Mouse (Mus musculus) hindbrain, embryonic 12.5 days (tissue): ENCODE results near the gene Car4. TPM values are rescaled to one million over a fixed set of nuclear protein-coding genes. Genes with fewer than 3 reads are reported as not detected.
A peak's percentile ranks its signal among the peaks of the same experiment; 100 is the strongest.

ENCODE experiments used
- ATAC-seq: fragments of 200-750 bp; cut with Nextera tagmentation; 2 replicates; pipeline ENCODE4 v1.8.0; 2017; ENCODE audit warnings: moderate TSS enrichment; ENCODE audit not compliant: low FRiP score
- H3K27ac ChIP-seq: fragments of 300-500 bp; sonication (generic); 2 replicates; pipeline ENCODE4 v1.5.1; 2016; ENCODE audit warnings: mild to moderate bottlenecking
- H3K27me3 ChIP-seq: fragments of 300-500 bp; sonication (generic); 2 replicates; pipeline ENCODE4 v1.6.1; 2016; ENCODE audit warnings: mild to moderate bottlenecking
- H3K36me3 ChIP-seq: fragments of 300-500 bp; sonication (generic); 2 replicates; pipeline ENCODE4 v1.6.1; 2016; ENCODE audit warnings: mild to moderate bottlenecking
- H3K4me1 ChIP-seq: fragments of 300-500 bp; sonication (generic); 2 replicates; pipeline ENCODE4 v1.6.1; 2016
- H3K4me2 ChIP-seq: fragments of 300-500 bp; sonication (generic); replicated peaks from 2 replicates; pipeline ENCODE4 v1.6.1; 2016; ENCODE audit warnings: mild to moderate bottlenecking
- H3K4me3 ChIP-seq: fragments of 300-500 bp; sonication (generic); 2 replicates; pipeline ENCODE4 v1.5.1; 2016; ENCODE audit warnings: mild to moderate bottlenecking
- H3K9ac ChIP-seq: fragments of 300-500 bp; sonication (generic); 2 replicates; pipeline ENCODE4 v1.6.1; 2016; ENCODE audit warnings: mild to moderate bottlenecking, moderate library complexity
- H3K9me3 ChIP-seq: fragments of 300-500 bp; sonication (generic); replicated peaks from 2 replicates; pipeline ENCODE4 v1.6.1; 2016; ENCODE audit warnings: mild to moderate bottlenecking
- WGBS: fragments of 180-500 bp; shearing (Covaris S2); methylation state at CpG from one replicate; pipeline ENCODE4 v1.1.7; 2016; 5-methylcytosine and 5-hydroxymethylcytosine counted together
- polyA plus RNA-seq: library from polyadenylated mRNA; unstranded; fragments of >200 nt; fragmentation: Nextera tagmentation; extraction: Ambion mirVana; gene quantifications from 2 replicates; pipeline ENCODE4 v1.2.1, GENCODE M21; 2016

The Car4 gene
- polyA plus RNA-seq, 1 experiment from 2014 or later: 3.9 TPM

DNA sequence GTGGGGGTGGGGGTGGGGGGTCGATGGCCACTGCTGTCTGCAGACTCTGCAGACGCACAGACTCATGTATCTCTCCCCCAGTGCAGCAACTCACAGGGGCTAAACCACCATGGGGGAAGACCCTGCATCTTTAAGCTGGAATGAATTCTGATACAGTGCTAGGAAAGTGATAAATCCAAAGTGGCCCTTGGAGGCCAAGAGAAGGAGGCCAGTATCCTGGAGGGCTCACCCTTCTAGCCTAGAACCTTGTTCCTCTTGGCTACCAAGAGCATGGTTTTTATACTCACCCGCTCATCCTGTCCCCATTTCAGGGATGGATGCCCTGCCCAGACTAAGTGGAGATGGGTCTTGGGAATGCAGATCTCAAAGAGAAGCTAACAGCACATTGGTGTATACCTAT, 2.7 kb downstream of the Car4 start:
- Histone ChIP-seq H3K9me3 (no peaks in the 10 kb centered on the region), H3K36me3 (no peaks in the 10 kb centered on the region), H3K4me2 (no peak overlapping the region), H3K27me3 (peaks cover 55% of the 10 kb centered on the region), H3K4me3 (no peak overlapping the region), H3K27ac (no peak overlapping the region), H3K9ac (no peak overlapping the region), H3K4me1 (peaks cover 19% of the 10 kb centered on the region)
- no peak for ATAC-seq
- WGBS: 30% methylated on average over 3 of the region's 3 CpGs

GRCm38 (mm10) chr11:84960780-84961179, 3.2 kb downstream of the Car4 start:
- peaks cover 19% of the 10 kb centered on the region for H3K4me1 ChIP-seq
- no peak overlapping the region for H3K4me3 ChIP-seq
- H3K36me3 ChIP-seq: no peaks in the 10 kb centered on the region
- peaks cover 53% of the 10 kb centered on the region for H3K27me3 ChIP-seq
- H3K4me2 ChIP-seq: no peak overlapping the region
- H3K9ac ChIP-seq: no peak overlapping the region
- no peak for ATAC-seq
- no peaks in the 10 kb centered on the region for H3K9me3 ChIP-seq
- no peak overlapping the region for H3K27ac ChIP-seq
- 73% methylated on average over 6 of the region's 6 CpGs for WGBS

DNA sequence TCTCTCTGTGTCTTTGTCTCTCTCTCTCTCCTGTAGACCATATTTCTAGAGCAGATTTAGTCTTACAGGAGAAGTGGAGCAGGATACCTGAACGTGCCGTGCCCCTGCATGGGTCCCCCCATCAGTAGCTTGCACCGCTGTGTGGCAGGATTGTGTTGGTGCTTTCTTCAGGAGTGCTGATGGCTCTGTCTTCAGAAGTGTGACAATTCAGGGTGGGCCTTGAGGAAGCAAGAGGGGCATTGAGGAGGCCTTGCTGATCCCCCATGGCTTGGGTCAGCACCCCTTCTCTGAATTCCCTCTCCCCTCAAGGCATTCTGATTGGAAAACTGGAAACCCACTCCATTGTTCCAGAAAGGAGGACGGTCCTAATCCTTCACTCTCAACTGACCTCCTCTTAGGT, 4.0 kb downstream of the Car4 start:
- Histone ChIP-seq H3K27ac (no peak overlapping the region), H3K4me1 (peaks cover 20% of the 10 kb centered on the region), H3K36me3 (no peaks in the 10 kb centered on the region), H3K4me2 (no peak overlapping the region), H3K4me3 (no peak overlapping the region), H3K27me3 (peaks cover 45% of the 10 kb centered on the region), H3K9ac (no peak overlapping the region), H3K9me3 (no peaks in the 10 kb centered on the region)
- 93% methylated on average over 4 of the region's 4 CpGs for WGBS
- no peak for ATAC-seq

GRCm38 (mm10) chr11:84962536-84962935, 5.0 kb downstream of the Car4 start:
- Histone ChIP-seq H3K27ac (no peak overlapping the region), H3K27me3 (peaks cover 35% of the 10 kb centered on the region), H3K36me3 (no peaks in the 10 kb centered on the region), H3K4me2 (no peak overlapping the region), H3K4me1 (peaks cover 27% of the 10 kb centered on the region), H3K9ac (no peak overlapping the region), H3K9me3 (no peaks in the 10 kb centered on the region), H3K4me3 (no peak overlapping the region)
- ATAC-seq: no peak
- WGBS: 90% methylated on average over 4 of the region's 4 CpGs

DNA sequence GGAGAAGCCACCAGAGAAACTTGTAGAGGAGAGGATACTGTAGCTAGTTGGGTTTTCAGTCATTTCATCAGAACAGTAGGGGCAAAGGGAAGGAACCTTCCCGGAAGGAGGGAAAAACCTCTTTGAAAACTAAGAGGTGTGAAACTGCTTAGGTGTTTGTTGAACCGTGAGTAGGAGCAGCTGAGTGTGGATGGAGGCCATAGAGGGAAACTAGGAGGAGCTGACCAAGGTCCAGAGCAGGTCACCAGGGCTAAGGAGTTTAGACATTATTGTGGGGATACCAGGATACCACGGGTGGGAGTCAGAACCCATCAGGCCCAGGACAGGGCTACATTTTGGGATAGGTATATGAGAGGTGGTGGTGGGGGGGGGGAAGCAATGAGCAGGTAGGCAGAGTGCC, 6.0 kb downstream of the Car4 start:
- no peak overlapping the region for H3K27ac ChIP-seq
- H3K27me3 ChIP-seq: peaks cover 25% of the 10 kb centered on the region
- H3K4me2 ChIP-seq: no peak overlapping the region
- no peak overlapping the region for H3K9ac ChIP-seq
- 86% methylated on average over 3 of the region's 3 CpGs for WGBS
- ATAC-seq: no peak
- H3K4me1 ChIP-seq: peaks cover 23% of the 10 kb centered on the region
- H3K9me3 ChIP-seq: no peaks in the 10 kb centered on the region
- no peaks in the 10 kb centered on the region for H3K36me3 ChIP-seq
- no peak overlapping the region for H3K4me3 ChIP-seq

GRCm38 (mm10) chr11:84966696-84967095, 9.1 kb downstream of the Car4 start:
- Histone ChIP-seq H3K4me3 (no peak overlapping the region), H3K27ac (0 out of 2 replicates have a peak overlapping the region, but pooled peaks have one; percentile 4), H3K9me3 (no peaks in the 10 kb centered on the region), H3K4me1 (peaks cover 14% of the 10 kb centered on the region), H3K9ac (no peak overlapping the region), H3K36me3 (no peaks in the 10 kb centered on the region), H3K4me2 (no peak overlapping the region), H3K27me3 (no peaks in the 10 kb centered on the region)
- WGBS: 40% methylated on average over 4 of the region's 4 CpGs
- no peak for ATAC-seq

DNA sequence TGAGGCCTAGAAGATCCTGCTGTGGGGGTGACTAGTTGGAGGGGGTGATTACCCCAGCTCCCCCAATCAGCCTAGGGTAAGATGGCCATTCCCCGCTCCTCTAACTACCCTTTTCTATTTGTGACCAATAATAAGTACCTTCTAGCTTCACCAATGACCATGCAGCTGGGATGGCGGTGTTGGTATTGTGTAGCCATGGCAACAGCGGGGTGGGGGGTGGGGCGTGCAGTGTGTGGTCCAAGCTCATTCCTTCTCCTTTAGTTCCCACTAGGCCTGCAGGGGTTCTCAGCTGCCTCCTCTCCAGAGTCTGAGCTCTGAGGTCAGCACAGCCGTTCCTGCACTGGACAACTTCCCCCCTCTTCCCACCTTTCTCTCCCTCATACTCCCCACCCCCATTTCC, 9.5 kb downstream of the Car4 start:
- Histone ChIP-seq H3K4me1 (peaks cover 14% of the 10 kb centered on the region), H3K27me3 (no peaks in the 10 kb centered on the region), H3K4me2 (no peak overlapping the region), H3K9ac (no peak overlapping the region), H3K27ac (no peak overlapping the region), H3K4me3 (no peak overlapping the region), H3K36me3 (no peaks in the 10 kb centered on the region), H3K9me3 (no peaks in the 10 kb centered on the region)
- ATAC-seq: peak; percentile 66; the same call in 1 of the 2 replicates
- 9% methylated on average over 5 of the region's 5 CpGs for WGBS

GRCm38 (mm10) chr11:84968309-84968708, 10.7 kb downstream of the Car4 start:
- H3K4me1 ChIP-seq: peaks cover 14% of the 10 kb centered on the region

DNA sequence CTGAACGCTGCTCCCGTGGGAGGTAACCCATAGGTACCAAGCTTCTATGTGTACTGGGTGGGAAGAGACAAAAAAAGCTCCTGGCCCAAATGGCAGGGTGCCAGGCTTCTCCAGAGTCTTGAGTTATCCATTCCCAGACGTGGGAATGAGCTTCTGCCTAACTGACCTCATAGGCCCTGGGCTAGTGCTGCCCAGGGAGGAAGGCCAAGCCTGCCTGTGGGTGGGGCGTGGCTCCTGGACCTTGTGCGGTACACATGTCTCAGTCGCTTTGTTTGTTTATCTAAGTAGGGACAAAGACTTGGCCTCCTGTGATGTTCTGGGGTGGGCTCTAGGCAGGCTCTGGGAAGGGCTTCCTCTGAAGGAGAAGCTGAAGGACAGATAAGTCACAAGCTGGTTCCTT, 11.2 kb downstream of the Car4 start:
- no peak overlapping the region for H3K4me3 ChIP-seq
- H3K36me3 ChIP-seq: no peaks in the 10 kb centered on the region
- H3K9ac ChIP-seq: no peak overlapping the region
- no peak overlapping the region for H3K27ac ChIP-seq
- no peak overlapping the region for H3K4me2 ChIP-seq
- no peaks in the 10 kb centered on the region for H3K27me3 ChIP-seq
- 57% methylated on average over 6 of the region's 6 CpGs for WGBS
- H3K4me1 ChIP-seq: peaks cover 14% of the 10 kb centered on the region
- no peaks in the 10 kb centered on the region for H3K9me3 ChIP-seq
- ATAC-seq: no peak

More at GRCm38 (mm10) chr11:84968309-84968708, 10.7 kb downstream of the Car4 start:
- Histone ChIP-seq H3K36me3 (no peaks in the 10 kb centered on the region), H3K4me2 (no peak overlapping the region), H3K27ac (no peak overlapping the region), H3K4me3 (no peak overlapping the region), H3K9me3 (no peaks in the 10 kb centered on the region), H3K27me3 (no peaks in the 10 kb centered on the region), H3K9ac (no peak overlapping the region)
- no peak for ATAC-seq
- WGBS: 80% methylated on average over 4 of the region's 4 CpGs

DNA sequence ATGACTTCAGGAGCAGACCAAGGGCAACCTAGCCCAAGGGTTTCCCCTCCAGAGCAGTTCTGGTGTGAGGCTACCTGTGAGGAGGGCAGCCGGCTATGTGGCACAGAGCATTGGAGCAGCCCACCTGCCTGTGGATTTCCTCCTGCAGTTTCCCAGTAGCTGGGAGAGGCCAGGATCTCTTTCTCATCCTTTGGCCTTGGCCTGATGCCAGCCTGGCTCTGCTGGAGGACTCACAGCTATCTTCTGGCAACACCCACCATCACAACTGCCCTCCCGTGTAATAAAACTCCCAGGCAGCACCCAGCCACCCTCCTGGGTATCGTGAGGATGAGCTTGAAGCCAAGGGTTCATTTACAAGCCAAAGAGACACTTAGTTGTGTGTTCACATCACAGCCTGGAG, 14.5 kb downstream of the Car4 start:
- no peak overlapping the region for H3K4me2 ChIP-seq
- no peaks in the 10 kb centered on the region for H3K36me3 ChIP-seq
- H3K4me1 ChIP-seq: peaks cover 8% of the 10 kb centered on the region
- H3K9ac ChIP-seq: no peak overlapping the region
- no peak for ATAC-seq
- WGBS: 75% methylated on average over 3 of the region's 3 CpGs
- no peaks in the 10 kb centered on the region for H3K27me3 ChIP-seq
- H3K4me3 ChIP-seq: no peak overlapping the region
- no peaks in the 10 kb centered on the region for H3K9me3 ChIP-seq
- H3K27ac ChIP-seq: no peak overlapping the region

DNA sequence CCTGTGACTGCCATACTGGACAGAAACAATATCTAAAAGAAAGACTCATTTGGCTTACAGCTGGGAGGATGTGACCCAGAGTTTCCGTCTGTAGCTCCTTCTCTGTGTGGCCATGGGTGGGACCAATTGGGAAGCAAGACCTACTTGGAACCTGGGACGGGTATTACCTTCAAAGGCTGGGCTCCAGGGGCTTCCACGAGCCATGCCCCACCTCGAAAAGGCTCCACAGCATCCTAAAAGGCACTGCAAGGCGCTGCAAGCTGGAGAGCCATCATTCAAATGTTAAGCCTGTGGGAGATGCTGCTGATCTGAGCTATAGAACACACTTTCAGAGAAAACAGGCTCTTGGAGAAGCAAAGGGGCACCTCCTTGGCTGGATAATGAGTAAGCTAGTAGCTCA, 16.1 kb downstream of the Car4 start:
- H3K27ac ChIP-seq: no peak overlapping the region
- H3K4me3 ChIP-seq: no peak overlapping the region
- H3K36me3 ChIP-seq: no peaks in the 10 kb centered on the region
- no peaks in the 10 kb centered on the region for H3K9me3 ChIP-seq
- H3K4me2 ChIP-seq: no peak overlapping the region
- H3K4me1 ChIP-seq: no peaks in the 10 kb centered on the region; the same call in 1 of the 2 replicates
- no peak for ATAC-seq
- H3K9ac ChIP-seq: no peak overlapping the region
- WGBS: 60% methylated on average over 5 of the region's 5 CpGs
- H3K27me3 ChIP-seq: no peaks in the 10 kb centered on the region

DNA sequence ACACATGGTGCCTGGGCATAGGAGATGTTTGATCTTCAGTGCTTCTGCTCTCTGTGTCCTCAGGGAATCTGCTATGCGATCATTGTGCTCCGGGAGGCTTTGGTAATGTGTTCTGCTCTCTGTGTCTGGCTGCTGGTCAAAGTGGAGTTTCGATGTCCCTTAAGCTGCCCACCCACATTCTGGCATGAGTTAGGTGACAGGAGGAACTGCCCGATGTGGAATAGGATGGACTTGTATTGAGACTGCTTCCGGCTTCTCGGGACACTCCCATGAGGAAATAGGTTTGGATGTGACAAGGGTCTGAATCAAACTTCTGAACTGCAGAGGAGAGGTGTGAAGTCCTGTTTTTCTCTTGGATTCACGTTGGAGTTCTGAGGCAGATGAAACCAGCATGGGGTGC, 17.0 kb downstream of the Car4 start:
- no peaks in the 10 kb centered on the region for H3K27me3 ChIP-seq

GRCm38 (mm10) chr11:84976706-84977105, 19.1 kb downstream of the Car4 start:
- WGBS: 85% methylated on average over 3 of the region's 3 CpGs
- H3K36me3 ChIP-seq: no peaks in the 10 kb centered on the region
- H3K27me3 ChIP-seq: no peaks in the 10 kb centered on the region
- H3K9ac ChIP-seq: no peak overlapping the region
- H3K4me1 ChIP-seq: no peaks in the 10 kb centered on the region
- no peak overlapping the region for H3K4me3 ChIP-seq
- H3K27ac ChIP-seq: no peak overlapping the region
- ATAC-seq: no peak
- no peaks in the 10 kb centered on the region for H3K9me3 ChIP-seq
- no peak overlapping the region for H3K4me2 ChIP-seq

More for the DNA sequence above, 17.0 kb downstream of the Car4 start:
- Histone ChIP-seq H3K27ac (no peak overlapping the region), H3K36me3 (no peaks in the 10 kb centered on the region), H3K4me2 (no peak overlapping the region), H3K9me3 (no peaks in the 10 kb centered on the region), H3K4me3 (no peak overlapping the region), H3K9ac (no peak overlapping the region), H3K4me1 (no peaks in the 10 kb centered on the region)
- no peak for ATAC-seq
- WGBS: 77% methylated on average over 7 of the region's 7 CpGs
